Mouse (Mus musculus) bone marrow macrophage, adult 2 months (primary cell): ENCODE data around the gene Utp11.

Experiments used
- CTCF ChIP-seq: IDR thresholded peaks from 2 replicates; pipeline ENCODE4 v1.5.1; 2012; ENCODE audit warnings: low read depth, mild to moderate bottlenecking, low read length, moderate library complexity
- POLR2A ChIP-seq: IDR thresholded peaks from 2 replicates; pipeline ENCODE4 v1.6.1; 2012; ENCODE audit warnings: mild to moderate bottlenecking, low read depth, low read length, borderline replicate concordance

- TF ChIP-seq POLR2A (no peak), CTCF (no peak)
Measured at GRCm38 (mm10) chr4:124658412-124658851, 35.0 kb downstream of the Utp11 start.
